Mouse (Mus musculus) left cerebral cortex, postnatal 36 days (tissue): ENCODE measurements around the gene Insl3. TPM values are rescaled to one million over a fixed set of nuclear protein-coding genes. Genes with fewer than 3 reads are reported as not detected.
A peak's percentile ranks its signal among the peaks of the same experiment; 100 is the strongest.

Experiments used
- DNase-seq, 2 experiments: peaks; one replicate each; pipeline ENCODE4 v3.0.0; 2021 to 2022; ENCODE audit warnings: low spot score in 2 of 2, mixed read lengths in 1 of 2
- intact Hi-C: fragments of 180-260 bp; cut with DNase I; formaldehyde crosslinking; loops from one replicate; pipeline ENCODE4 v1.15.1; 2025
- total RNA-seq, 2 experiments: library from RNA; stranded (reverse); gene quantifications; 2 replicates each; pipeline ENCODE4 v1.2.3; 2021

Gene Insl3
- 1 to 10 TPM in 1 of 2 experiments, under 1 TPM in 1; 0.59 to 1.9 TPM for total RNA-seq

DNA sequence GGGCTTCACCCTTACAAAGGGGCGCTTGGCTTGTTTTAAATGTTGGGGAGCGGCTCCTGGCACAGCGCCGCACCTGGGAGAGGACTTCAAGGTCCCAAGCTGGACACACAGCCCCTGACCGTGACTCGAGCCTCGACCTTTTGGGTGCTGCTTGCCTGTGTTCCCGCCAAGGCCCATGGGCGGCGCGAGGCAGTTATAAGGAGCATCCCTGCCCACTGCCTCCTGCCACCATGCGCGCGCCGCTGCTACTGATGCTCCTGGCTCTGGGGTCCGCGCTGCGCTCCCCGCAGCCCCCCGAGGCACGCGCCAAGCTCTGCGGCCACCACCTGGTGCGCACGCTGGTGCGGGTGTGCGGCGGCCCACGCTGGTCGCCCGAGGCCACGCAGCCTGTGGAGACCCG, at the start of gene Insl3:
Gene Insl3, plus strand, starts transcription at position 187 of the 400 bp plus-strand sequence.
- intact Hi-C loops, result no loop called here
- no peak for DNase-seq

DNA sequence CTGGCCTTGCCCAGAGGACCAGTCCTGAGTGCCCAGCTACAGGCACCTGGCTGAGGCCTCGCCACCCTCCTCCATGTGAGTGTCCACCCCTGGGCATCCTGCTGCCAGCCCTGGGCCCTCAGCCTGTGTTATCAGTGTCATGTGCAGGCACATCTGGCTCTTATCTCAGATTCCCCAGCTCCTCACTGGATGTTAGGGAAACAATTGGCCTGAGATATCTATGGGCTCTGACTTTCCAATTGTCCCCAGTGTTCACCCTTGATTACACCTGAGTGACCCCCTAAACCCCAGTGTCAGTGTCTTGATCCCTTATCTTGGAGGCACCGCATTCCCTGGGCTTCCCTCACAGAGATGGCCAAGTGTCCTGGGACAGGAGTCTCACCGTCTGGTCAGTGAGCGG, 49.7 kb upstream of the Insl3 start:
- intact Hi-C loops, result no loop called here
- DNase-seq, result no peak

DNA sequence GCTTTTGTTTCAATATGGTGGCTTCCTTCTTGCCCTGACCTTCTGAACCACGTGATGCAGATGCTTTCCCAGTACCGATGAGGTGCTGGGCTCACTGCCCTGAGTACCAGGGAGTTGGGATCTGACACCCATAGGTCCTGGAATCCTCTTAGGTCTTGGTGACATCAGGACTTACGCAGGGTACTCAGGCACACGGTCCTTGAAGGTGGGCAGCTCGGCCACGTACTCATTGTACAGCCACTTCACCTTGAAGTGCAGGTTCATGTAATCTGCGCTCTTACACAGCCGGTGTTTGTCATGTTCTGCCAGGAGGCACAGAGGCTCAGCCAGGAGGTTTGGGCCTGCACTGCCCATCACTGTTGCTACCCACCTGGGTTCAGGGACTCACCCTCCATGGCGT, 43.5 kb upstream of the Insl3 start:
- no peak for DNase-seq
- intact Hi-C loops, result no loop called here

DNA sequence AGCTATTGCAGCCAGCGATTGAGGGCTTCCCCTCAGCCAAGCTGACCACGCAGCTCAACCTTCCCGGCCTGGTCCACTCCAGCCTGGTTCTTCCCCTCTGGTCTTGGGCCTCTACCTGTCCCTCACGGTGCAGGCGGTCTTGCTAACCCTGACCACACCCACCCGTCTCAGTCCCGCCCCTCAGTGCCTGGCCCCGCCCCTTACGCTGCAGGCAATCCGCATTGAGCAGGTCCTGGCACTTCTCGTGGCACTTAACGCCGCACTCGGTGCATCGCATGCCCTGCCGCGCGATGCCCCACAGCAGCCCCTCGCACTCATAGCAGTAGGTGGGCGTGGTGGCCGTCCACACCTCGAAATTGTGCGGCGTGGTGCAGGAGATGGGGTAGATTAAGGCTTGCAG, 34.4 kb upstream of the Insl3 start:
- intact Hi-C loops, result no loop called here
- no peak for DNase-seq

DNA sequence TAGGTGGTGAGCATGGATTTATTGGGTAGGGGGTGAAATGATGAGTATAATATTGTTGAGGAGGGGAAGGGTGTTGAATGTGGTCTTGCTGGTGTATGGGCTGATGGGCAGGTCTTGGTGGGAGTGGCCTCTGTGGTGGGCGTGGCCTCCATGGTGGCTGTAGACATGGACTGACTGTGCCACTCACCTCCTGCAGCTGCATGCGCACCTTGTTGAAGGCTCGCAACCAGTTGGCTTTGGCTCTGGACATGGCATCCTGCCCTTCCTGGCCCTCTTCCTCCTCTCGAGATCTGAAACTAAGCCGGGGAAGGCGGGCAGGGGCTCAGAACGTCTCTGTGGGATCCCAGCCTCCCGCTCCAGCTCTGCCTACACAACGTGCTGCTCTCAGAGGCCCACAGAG, 31.2 kb upstream of the Insl3 start:
- intact Hi-C loops, result no loop called here
- DNase-seq, result no peak

DNA sequence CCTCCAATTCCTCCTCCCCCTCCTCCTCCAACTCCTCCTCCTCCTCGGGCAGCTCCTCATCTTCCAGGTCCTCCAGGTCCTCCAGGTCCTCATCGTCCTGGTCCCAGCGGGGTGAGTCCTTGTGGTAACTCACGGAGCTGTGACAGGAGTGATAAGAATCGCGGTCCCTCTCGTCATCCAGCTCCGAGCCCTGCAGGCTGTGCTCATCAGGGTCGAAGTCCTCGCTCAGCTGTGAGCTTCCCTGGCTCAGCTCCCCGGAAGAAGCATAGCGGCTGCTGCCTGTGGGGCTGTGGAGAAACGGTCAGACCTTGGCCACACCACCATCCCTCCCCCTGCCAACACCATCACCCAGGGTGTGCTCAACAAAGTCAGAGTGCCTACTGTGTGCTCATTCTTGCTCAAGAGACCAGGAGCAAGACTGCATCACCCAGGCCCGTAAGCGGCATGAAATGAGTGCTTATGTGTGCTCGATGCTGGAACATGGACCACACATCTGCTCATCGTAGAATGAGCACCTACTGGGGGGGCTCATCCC, 30.4 kb upstream of the Insl3 start:
- no peak for DNase-seq

DNA sequence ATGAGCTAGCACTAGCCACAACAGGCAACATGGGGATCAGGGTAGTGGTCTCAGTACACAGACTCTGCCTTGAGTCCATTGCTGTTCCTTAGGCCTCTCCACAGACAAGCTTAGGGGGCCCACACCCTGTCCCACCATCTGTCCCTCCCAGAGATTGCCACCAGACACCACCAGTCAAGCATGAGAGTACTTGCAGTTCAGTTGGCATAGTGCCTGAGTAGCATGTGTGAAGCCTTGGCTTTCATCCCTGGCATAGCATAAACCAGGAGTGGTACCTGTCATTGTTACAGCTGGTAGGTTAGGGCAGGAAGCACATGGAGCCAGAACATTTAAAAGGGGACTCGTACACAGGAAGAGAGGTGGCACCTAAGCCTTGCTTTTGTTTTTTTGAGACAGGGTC, 29.3 kb upstream of the Insl3 start:
- DNase-seq, result no peak
- intact Hi-C loops, result loop anchor here (2.0 to 5.0 kb wide), 3 partner anchors 47 to 99 kb away; partner anchors contain the start of genes Colgalt1 and Fam129c

More for the DNA sequence above, 30.4 kb upstream of the Insl3 start:
- intact Hi-C loops, result no loop called here

DNA sequence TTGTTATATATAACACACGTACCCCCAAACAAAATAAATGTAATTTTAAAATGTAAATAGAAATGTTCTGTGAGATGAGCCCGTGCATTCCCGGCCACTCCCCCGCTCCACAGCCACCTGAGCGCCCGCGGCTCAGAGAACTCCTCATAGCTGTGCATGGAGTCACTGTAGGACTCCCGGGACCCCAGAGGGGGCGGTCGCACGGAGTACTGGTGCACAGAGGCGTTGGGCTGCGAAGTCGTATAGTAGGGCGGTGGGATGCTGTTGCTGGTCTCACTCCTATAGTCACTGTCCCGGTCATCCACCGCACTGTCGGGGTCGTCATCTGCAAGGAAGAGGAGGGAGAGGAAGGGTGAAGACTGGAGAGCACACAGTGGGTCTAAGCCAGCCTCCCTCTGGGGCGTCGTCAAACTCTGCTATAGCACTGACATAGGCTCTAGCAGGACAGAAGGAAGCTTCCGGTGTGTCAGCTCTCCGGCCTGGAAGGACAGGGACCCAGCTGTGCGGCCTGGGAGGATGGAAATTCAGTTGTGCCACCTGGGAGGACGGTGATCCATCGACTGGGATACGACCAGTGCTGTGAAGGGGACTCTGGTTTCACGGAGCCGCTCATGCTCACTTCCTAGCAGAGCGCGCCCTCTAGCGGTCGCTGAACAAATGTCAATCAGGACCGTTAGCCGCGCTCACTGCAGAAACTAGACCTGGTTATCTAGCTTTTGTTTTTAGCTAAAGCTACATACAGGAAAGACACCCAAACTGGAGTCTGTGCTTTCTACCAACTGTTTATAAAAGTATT, 28.5 kb upstream of the Insl3 start:
- intact Hi-C loops, result loop anchor here (2.0 to 5.0 kb wide), 3 partner anchors 48 to 100 kb away; partner anchors contain the start of genes Colgalt1 and Fam129c
- peak; percentile 77 to 82 for DNase-seq

DNA sequence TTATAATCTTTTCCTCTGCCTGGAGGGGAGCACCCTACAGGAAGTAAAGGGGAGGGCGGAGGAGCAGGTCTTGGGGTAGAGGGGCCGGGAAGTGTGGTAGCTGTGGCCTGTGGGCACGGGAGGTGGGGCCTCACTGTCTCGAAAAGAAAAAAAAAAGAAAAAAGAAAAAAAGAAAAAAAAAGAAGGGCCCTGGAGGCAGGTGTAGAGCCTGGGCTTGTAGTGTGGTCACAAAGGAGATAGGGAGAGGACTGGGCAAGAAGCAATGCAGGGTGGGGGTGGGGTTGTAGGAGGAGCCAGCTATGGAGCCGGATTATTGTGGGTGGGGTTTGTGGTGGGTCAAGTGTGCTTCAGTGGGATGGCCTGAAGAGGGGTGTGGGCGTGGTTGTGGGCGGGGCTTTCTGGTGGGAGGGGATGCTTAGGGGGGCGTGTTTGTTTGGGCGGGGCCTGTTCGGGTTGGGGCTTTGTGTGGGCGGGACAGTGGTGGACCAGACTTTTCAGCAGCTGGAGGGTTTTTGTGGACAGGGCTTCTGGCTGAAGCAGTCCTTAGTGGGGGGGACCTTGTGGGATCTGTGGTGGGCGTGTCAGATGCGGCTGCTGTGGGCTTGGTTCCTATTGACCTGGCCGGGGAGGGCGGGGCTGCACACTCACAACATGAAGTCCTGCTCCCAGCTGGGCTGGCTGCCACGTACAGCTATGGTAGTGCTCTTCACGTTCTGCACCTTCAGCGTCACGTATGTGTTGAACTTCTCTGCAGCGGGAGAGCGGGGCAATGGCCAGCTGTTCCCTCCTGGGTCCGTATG, 23.5 kb upstream of the Insl3 start:
- intact Hi-C loops, result no loop called here

DNA sequence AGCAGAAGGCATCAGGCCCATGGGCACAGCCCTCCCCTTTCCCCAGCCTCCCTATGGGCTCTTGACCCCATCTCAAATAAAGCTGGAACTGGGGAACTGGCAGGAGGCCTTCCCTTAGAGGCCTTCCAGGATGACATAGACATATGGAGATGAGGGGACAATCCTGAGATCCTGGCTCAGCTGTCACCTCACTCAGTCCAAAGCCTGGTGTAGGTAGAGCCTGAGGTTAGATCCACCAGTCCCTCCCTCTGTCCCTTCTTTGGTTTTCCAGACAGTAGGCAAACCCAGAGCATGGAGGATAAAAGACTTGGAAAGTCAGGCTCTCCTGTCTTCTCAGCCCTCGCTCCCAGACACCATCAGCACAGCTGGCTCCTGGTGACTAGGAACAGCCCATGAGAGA, 22.2 kb upstream of the Insl3 start:
- DNase-seq, result no peak
- intact Hi-C loops, result no loop called here

More for the DNA sequence above, 23.5 kb upstream of the Insl3 start:
- DNase-seq, result no peak

DNA sequence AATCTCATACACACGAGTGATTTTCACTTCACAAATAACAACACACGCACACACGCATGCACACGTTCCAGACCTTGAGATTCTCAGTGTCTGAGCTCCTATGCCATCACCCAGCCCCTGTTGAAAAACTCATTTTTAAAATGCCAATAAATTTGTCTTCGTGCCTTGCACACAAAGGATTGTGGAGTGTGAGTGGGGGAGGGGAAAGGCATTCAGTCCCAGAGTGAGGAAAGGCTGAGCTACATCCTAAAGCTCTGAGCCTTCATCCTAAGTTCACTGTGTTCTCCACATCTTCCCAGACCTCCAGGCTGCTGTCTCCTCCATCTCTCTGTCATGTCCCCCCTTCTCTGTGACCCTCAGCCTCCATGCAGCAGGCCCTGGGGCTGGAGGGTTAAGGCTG, 21.8 kb upstream of the Insl3 start:
- intact Hi-C loops, result no loop called here
- DNase-seq, result no peak

DNA sequence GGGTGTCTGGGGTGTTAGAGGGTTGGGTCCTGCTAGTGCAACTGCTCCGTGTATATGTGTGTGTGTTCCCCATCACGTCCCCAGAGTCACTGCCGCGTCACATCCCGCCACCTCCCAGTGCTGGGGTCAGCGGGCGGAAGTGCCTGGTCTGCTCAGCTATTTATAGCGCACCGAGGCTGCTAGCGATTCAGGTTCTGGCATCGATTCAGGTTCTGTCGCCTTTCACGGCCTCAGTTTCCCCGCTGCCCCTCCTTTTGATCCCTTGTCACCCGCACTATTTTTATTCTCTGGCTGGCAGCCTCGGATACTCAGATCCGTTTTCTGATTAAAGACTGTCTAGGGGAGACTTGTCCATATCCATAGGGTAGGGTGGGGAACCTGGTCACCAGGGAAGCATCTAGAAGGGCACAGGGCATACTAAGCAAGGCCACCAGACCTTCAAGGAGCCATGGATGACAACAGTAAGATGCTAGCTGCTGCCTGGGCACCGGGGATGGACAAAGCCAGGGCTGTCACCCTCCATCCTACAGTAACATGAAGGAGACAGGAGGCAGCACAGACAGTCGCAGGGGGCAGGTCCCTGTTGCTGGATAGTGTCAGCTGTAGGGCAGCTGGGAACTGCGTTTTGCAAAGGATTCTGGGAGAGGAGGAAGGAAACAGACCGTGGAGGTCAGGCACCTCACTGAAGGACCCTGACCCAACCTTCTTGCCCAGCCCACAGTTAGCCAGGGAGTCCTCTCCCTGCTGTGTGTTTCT, 20.6 kb upstream of the Insl3 start:
- DNase-seq, result no peak
- intact Hi-C loops, result no loop called here

DNA sequence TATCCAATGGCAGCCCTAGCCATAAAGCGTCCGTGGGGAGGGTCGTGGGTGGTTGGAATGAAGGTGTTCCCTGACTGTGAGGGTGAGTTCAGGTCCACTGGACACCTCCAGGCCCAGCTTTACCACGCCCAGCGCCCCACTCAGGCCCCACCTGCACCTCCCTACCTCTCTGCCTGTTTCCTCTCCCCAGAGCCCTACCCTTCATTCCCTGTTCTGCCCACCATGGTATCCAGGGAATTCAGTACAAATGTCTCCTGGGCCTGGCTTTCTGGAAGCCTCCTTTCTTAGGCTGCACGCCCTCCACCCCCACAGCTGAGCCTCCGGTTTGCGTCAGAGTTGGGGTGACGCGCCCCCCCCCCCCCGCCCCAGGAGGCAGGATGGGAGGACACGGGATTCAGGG, 18.8 kb upstream of the Insl3 start:
- DNase-seq, result no peak
- intact Hi-C loops, result loop anchor here (5.0 kb wide), 1 partner anchor 52 kb away; no protein-coding TSS in a partner anchor

DNA sequence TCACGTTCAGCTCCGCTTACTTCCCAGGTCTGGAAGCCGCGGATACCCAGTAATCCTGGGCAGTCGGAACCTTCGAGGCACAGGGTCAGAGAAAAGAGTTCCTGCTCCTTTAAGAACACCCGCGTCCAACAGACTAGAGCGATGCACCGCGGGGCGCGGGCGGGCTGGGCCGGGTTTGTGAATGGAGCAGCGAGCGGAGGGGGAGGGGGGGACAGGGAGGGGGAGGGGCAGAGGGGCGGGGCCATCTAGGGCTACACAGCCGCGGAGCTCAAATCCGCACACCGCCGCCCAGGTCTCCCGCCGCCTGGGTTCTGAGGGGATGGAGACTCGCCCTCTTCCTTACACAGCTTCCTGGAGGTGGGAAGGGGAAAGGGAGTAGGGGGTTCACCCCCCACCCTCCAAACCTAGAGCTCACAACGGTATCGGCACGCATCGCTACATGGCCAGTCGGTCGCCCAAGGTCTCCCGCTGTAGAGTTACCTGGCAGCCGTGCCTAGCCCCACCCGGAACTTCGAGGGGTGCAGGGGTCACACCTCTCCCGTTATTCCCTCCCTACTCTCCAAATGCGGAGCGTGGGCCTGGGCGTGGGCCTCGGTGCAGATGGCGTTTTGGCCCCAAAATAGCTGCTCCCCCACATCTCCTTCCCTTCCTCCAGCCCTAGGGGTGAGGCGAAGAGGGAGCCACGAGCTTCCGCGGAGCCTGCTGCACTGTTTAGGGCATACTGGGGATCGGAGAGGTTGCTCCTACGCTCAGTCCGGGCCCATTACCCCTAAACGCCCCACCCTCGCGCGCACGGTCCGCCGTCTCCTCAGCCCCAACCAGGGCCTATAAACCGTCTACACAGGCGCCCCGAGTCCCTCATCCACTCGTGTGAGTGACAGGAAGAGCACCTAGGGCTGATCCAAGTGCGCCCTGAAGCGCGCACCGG, 18.1 kb upstream of the Insl3 start:
- intact Hi-C loops, result loop anchor here (5.0 kb wide), 1 partner anchor 51 kb away; no protein-coding TSS in a partner anchor
- peak; percentile 79 to 81 for DNase-seq

DNA sequence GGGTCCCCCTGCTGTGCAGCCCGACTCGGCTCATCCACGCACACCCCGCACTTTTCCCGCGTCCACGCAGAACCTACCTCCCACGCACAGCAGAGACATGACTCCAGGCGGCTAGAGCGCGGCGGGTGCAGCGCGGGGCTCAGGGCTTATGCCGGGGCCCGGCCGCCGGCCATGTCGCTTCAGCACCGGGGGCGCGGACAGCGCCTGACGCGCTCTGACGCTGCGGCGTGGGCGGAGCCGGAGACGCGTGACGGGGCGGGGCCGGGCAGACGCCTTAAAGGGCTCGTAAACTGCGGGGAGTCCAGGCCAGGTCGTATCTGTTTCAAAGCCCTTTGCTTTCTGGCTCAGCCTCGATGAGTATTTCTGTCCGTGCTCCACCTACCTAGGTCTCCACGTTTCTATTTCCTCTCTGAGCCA, 17.5 kb upstream of the Insl3 start, which contains the start of gene Unc13a:
Gene Unc13a, minus strand, starts transcription at position 209 of the 417 bp plus-strand sequence.
- intact Hi-C loops, result loop anchor here (5.0 kb wide), 1 partner anchor 51 kb away; no protein-coding TSS in a partner anchor
- DNase-seq, result peak; percentile 90 to 93

DNA sequence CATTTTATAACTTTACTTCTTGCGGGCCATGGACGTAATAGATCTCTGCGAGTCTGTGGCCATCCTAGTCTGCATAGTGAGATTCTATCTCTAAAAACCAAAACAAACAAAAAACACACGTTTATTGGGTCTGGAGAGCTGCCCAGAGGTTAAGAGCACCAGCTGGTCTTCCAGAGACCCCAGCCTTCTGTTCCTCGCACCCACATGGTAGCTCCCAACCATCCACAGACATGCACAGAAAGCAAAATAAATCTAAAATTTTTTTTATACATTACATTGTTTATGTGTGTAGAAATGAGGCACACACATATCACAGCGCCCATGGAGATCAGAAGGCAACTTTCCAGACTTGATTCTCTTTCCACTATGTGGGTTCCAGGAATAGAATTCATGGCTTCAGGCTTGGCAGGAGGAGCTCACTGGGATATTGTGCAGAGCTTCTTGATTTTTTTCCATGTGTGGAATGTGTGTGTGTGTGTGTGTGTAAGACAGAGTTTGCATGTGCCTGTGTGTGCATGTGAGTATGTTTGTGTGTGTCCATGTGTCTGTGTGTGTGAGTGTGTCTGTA, 16.8 kb upstream of the Insl3 start:
- intact Hi-C loops, result loop anchor here (5.0 kb wide), 1 partner anchor 50 kb away; no protein-coding TSS in a partner anchor
- no peak for DNase-seq

DNA sequence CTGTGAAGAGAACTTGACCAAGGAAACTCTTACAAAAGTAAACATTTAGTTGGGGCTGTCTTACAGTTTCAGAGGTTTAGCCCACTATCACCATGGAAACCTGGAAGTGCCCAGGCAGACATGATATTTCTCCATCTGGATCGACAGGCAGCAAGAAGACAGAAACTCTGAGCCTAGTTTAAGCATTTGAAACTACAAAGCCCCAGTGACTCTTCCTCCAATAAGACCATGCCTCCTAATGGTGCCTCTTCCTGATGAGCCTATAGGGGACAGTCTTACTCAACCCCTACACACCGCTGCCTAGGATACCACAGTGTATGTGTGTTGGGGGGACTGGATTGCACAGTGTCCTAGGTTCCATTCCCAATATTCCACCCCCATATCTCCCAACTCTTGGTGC, 14.9 kb upstream of the Insl3 start:
- DNase-seq, result no peak
- intact Hi-C loops, result loop anchor here (5.0 kb wide), 1 partner anchor 48 kb away; no protein-coding TSS in a partner anchor

DNA sequence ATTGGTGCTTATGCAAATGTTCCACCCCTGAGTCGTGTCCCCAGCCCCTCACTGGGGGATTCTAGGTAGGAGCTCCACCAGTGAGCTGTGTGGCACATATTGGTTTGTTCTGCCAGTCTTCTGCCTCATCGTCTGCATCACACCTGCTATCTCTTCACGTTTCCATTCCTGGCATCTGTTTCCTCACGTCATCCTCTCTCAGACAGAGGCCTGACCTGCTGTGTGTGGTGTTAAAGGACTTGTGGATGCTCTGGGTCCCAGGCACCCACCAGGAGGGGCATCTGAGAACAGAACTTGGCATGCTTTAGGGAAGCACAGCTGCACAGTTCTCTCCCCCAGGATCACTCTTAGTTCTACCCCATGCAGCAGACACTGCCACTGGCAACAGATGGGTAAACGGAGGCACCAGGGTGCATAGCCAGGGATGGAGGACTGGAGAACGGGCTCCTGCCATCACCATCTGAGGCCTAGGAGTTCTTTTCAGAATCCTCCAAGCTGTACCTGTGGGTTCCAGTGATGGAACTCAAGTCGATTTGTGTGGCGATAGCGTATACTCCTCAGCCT, 13.5 kb upstream of the Insl3 start:
- DNase-seq, result no peak
- intact Hi-C loops, result no loop called here
